Mouse (Mus musculus) gastrocnemius, postnatal 14 days (tissue): ENCODE results near the gene Cops7b. TPM values are rescaled to one million over a fixed set of nuclear protein-coding genes. Genes with fewer than 3 reads are reported as not detected.

Experiments used
- DNase-seq: peaks from one replicate; pipeline ENCODE4 v3.0.0; 2021; ENCODE audit warnings: mixed read lengths
- intact Hi-C: fragments of 180-260 bp; cut with DNase I; formaldehyde crosslinking; loops from one replicate; pipeline ENCODE4 v1.15.1; 2025; ENCODE audit warnings: low total_unique reads
- total RNA-seq, 2 experiments: library from RNA; stranded (reverse); gene quantifications; 2 replicates each; pipeline ENCODE4 v1.2.3; 2021

Cops7b gene
- total RNA-seq, 2 experiments from 2014 or later = 8.2 to 9.6 TPM

- peak; percentile 82 for DNase-seq
Observed at GRCm38 (mm10) chr1:86586992-86587391, 4.3 kb downstream of the Cops7b start.

GRCm38 (mm10) chr1:86594539-86594938 is 11.8 kb downstream of the Cops7b start:
- intact Hi-C loops = no loop called here
- DNase-seq = no peak

More at GRCm38 (mm10) chr1:86586992-86587391, 4.3 kb downstream of the Cops7b start:
- intact Hi-C loops = no loop called here

- DNase-seq = no peak
- intact Hi-C loops = no loop called here
Observed at GRCm38 (mm10) chr1:86595315-86595714, 12.6 kb downstream of the Cops7b start.

GRCm38 (mm10) chr1:86596512-86596911 is 13.8 kb downstream of the Cops7b start:
- intact Hi-C loops = no loop called here
- no peak for DNase-seq

GRCm38 (mm10) chr1:86598516-86598915 is 15.8 kb downstream of the Cops7b start:
- intact Hi-C loops = no loop called here
- no peak for DNase-seq

- intact Hi-C loops = no loop called here
- no peak for DNase-seq
Observed at GRCm38 (mm10) chr1:86600117-86600516, 17.4 kb downstream of the Cops7b start.

- DNase-seq = no peak
- intact Hi-C loops = loop anchor here (10.0 kb wide), 1 partner anchor 574 kb away; the partner anchor contains the start of gene Prss56
Observed at GRCm38 (mm10) chr1:86610954-86611353, 28.2 kb downstream of the Cops7b start.

- intact Hi-C loops = loop anchor here (10.0 kb wide), 1 partner anchor 573 kb away; the partner anchor contains the start of gene Prss56
- no peak for DNase-seq
Observed at GRCm38 (mm10) chr1:86612081-86612480, 29.4 kb downstream of the Cops7b start.

- intact Hi-C loops = loop anchor here (10.0 kb wide), 1 partner anchor 571 kb away; the partner anchor contains the start of gene Prss56
- no peak for DNase-seq
Observed at GRCm38 (mm10) chr1:86614269-86614668, 31.6 kb downstream of the Cops7b start.

GRCm38 (mm10) chr1:86618454-86619125 is 35.9 kb downstream of the Cops7b start:
- intact Hi-C loops = loop anchor here (10.0 kb wide), 1 partner anchor 566 kb away; the partner anchor contains the start of gene Prss56

GRCm38 (mm10) chr1:86622296-86622695 is 39.6 kb downstream of the Cops7b start:
- intact Hi-C loops = no loop called here
- no peak for DNase-seq

More at GRCm38 (mm10) chr1:86618454-86619125, 35.9 kb downstream of the Cops7b start:
- DNase-seq = peak; percentile 57

- DNase-seq = no peak
- intact Hi-C loops = no loop called here
Observed at GRCm38 (mm10) chr1:86623001-86624000, 40.6 kb downstream of the Cops7b start.

GRCm38 (mm10) chr1:86628270-86628669 is 45.6 kb downstream of the Cops7b start:
- intact Hi-C loops = no loop called here
- no peak for DNase-seq

GRCm38 (mm10) chr1:86629936-86630335 is 47.2 kb downstream of the Cops7b start:
- intact Hi-C loops = no loop called here
- DNase-seq = no peak

- DNase-seq = no peak
- intact Hi-C loops = no loop called here
Observed at GRCm38 (mm10) chr1:86630527-86630926, 47.8 kb downstream of the Cops7b start.

- intact Hi-C loops = no loop called here
- DNase-seq = peak; percentile 32
Observed at GRCm38 (mm10) chr1:86632732-86633380, 50.2 kb downstream of the Cops7b start.

GRCm38 (mm10) chr1:86633434-86633833 is 50.7 kb downstream of the Cops7b start:
- no peak for DNase-seq
- intact Hi-C loops = no loop called here

- intact Hi-C loops = no loop called here
- no peak for DNase-seq
Observed at GRCm38 (mm10) chr1:86633840-86634750, 51.4 kb downstream of the Cops7b start.
